Mouse (Mus musculus): ENCODE measurements at regions not wholly inside any gene's neighbourhood (a gene's known extent, or its start where the extent isn't known, plus 50 kb on each side); places are given as distances from the start of the nearest gene placed in this dataset.
A peak's percentile ranks its signal among the peaks of the same experiment; 100 is the strongest.

DNA sequence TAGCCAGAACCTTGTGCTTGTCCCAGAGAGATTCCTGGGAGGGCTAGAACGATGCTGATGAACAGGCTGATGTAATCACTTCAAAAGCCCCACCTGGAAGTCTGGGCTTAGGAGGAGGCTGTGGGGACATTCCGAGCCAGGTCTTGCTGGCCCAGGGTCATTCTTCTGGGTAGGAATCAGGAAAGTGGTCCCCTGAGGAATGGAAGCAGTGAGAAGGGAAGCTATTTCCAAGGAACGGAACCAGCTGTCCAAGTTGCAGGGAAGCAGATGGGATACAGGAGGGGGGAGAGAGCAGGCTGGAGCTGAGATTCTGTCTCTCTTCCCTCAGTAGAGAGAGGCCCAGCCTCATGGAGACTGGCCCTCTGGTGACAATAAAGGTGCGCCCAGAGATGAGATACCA, 243.9 kb downstream of the Tcf7l2 start:
- TF ChIP-seq CTCF (IDR thresholded peaks at IDR 0.05), result no peak
- H3K27ac ChIP-seq, result no peak overlapping the region
- peak; percentile 55 for DNase-seq
- H3K4me3 ChIP-seq, result no peak overlapping the region
- intact Hi-C loops (cut with DNase I), result no loop called here

DNA sequence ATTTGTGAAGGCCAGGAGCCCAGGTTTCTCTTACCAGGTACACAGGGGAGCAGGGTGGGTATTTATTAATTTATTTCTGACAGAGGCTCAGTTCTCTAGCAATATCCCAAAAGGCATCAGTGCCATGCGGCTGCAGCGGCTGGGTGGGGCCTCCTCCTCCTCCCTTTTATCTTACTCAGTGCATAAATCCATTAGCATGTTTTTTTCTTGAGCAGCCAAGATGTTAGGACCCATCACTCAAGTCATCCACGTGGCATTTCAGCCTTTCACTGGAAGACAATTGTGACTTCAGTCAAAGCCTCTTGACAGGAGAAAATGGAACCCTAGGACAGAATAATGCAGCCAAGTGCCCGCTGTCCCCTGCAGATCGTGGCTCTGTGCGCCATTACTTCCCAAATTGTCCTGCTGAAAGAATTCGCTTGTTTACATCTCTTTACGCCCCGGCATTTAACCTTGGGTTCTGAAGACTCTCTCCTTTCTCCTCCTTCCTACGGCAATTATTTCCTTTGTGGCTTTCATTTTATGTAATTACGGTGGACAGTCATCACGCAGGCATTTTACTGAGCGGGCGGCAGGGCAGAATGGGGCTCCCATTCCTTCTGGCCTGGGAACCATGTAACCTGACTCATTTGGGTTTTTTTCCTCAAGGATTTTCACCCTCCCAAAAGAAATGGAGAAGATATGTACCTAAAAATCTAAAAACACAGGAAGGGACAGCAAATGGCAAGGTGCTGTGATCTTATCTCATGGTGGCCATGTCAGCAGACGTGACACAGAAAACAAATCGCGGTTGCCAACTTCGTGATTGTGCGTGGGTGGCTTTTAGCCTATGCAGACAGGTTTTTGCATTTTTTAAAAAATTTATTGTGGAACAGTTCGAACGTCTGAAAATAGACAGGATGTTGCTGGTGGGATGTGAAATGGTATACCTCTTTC, 250.4 kb downstream of the Tcf7l2 start:
- intact Hi-C loops (cut with DNase I), result no loop called here
- no peak overlapping the region for H3K27ac ChIP-seq
- no peak for TF ChIP-seq CTCF (IDR thresholded peaks at IDR 0.05)
- no peak overlapping the region for H3K4me3 ChIP-seq
- no peak for DNase-seq

DNA sequence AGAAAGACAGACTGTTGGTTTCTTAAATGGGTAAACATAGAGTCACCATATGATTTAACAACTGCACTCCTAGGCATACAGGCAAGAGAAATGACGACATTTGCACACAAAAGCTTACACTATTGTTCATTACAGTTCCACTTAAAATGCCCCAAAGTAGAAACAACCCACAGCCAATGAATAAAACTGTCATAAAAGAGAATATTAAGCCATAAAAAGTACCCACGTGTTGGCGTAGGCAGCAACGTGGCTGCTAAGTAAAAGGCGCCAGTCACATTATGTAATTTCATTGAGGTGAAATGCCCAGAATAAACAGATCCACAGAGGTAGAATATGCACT, 251.1 kb downstream of the Tcf7l2 start:
- H3K4me3 ChIP-seq, result no peak overlapping the region
- no peak overlapping the region for H3K27ac ChIP-seq
- no peak for DNase-seq
- intact Hi-C loops (cut with DNase I), result no loop called here
- no peak for TF ChIP-seq CTCF (IDR thresholded peaks at IDR 0.05)

DNA sequence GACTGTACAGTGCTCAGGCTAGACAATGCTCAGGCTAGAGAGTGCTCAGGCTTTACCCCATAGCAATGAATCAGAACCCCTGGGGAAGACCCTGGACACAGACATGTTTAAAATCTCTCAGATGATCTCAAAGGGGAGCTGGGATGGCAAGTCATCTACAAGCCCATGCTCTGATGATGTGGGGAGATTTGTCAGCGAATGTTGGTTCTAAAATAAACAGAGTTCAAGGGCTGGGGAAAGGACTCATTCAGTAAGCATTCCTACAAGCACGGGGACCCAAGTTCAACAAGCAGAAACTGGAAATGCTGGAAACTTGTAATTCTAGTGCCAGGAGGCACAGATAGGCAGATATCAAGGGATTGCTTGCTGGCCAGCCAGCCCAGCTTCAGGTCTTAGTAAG, 254.1 kb downstream of the Tcf7l2 start:
- H3K27ac ChIP-seq, result no peak overlapping the region
- intact Hi-C loops (cut with DNase I), result no loop called here

DNA sequence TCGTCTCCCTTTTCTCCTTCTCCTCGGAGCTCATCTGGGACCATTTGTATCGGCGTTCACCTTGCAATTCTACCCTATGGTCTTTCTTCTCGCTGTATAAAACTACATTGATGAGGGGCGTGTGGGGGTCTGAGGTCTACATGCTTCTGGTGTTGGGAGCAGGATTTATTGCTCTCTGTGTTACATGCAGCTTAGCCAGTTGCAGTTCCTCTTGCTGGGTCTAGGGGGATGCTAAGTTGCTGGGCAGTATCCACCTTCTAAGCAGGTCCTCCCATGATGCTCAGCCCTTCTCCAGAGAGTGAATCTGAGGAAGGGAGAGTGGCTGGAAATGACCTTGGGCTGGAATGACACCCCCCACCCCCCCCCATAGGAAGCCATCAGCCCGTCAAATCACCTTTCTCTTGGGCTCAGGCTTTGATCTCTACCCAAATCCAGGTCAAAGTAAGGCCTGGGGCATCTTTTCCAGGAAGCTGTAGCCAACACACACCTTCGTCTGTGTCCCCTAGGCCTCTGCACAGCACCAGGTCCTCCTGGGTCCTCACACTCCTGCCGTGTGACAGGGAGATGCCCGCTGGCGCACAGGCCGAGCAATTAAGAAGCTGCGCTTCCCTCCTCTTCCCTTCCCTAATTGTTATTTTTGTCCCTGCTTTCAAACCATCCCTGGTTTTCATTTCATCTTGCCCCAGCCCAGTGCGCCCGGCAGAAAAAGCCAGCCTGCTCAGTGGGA, 257.0 kb downstream of the Tcf7l2 start:
- no peak for DNase-seq
- intact Hi-C loops (cut with DNase I), result no loop called here
- H3K27ac ChIP-seq, result no peak overlapping the region
- no peak for TF ChIP-seq CTCF (IDR thresholded peaks at IDR 0.05)
- H3K4me3 ChIP-seq, result no peak overlapping the region

More for the DNA sequence above, 254.1 kb downstream of the Tcf7l2 start:
- H3K4me3 ChIP-seq, result no peak overlapping the region
- no peak for TF ChIP-seq CTCF (IDR thresholded peaks at IDR 0.05)
- no peak for DNase-seq

DNA sequence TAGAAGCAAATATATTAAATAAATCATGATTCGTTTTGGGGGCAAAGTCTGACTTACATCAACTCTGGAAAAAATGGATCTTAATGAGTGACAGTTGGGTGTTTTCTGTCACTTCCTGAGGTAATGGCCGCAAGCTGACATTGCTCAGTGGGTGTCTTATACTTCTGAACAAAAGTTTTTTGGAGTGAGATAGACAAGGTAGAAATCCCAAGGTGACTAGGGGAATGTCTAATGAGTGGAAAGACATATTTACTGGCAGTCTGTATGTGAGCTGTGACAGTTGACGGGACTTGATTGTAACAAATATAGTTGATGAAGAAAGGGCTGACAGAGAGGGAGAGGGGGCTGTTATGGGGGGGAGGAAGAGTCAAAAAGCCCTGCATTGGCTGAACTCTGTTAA, 257.8 kb downstream of the Tcf7l2 start:
- Histone ChIP-seq H3K4me3 (no peak overlapping the region), H3K27ac (no peak overlapping the region)
- intact Hi-C loops (cut with DNase I), result no loop called here
- no peak for DNase-seq
- TF ChIP-seq CTCF (IDR thresholded peaks at IDR 0.05), result no peak

DNA sequence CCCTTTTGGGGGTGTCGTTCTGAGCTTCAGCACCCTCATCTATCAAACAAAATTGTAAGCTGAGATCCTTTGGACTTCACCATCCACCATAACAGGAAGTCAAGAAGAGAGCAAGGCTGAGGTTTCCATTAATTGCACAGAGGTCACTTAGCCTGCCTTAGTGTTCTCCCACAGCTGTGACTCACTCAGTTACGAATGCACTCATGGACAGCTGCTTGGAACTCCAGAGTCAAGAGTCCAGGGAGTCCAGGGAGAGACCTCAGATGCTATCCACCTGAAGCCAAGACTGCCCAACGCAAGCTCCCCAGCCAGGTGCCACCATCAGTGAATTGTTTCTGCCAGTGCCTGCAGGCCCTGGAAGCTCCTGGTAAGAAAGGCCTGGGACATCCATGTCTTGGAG, 259.8 kb downstream of the Tcf7l2 start:
- H3K4me3 ChIP-seq, result no peak overlapping the region
- no peak for DNase-seq
- TF ChIP-seq CTCF (IDR thresholded peaks at IDR 0.05), result no peak
- H3K27ac ChIP-seq, result no peak overlapping the region
- intact Hi-C loops (cut with DNase I), result no loop called here

DNA sequence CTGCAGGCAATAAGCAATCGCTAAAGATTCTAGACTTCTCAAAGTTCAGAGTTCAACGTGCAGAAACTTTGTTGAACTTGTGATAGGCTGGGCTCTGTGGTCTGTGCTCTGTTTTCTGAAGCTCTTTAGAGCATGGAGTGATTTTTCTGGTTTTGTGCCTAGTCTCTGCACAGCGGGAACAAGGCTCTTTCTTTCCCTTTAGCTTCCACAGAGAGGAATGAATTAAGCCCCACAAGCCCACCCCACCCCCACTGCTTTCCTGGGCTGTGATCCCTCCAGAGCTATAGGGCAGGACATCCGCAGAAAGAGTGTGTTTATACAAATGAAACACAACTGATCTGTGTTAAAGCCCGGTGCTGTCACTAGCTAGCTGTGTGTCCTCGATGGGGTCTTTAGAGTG, 264.3 kb downstream of the Tcf7l2 start:
- intact Hi-C loops (cut with DNase I), result no loop called here
- H3K4me3 ChIP-seq, result no peak overlapping the region
- TF ChIP-seq CTCF (IDR thresholded peaks at IDR 0.05), result no peak

DNA sequence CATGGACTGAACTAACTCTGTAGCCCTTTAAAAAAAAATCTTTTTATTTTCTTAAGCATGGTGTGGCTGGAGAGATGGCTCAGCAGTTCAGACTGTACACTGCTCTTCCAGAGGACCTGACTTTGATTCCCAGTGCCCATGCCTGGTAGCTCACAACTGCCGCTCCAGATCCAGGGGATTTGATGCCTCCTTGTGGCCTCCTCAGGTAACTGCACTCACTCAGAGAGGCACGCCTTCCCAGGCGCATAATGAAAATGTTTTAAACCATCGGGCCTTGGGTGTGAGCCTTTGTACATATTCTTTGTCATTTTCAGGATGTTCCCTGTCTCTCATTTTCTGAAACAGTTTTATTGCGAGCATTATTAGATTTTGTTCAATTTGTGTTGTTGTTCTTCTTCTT, 265.8 kb downstream of the Tcf7l2 start:
- H3K27ac ChIP-seq, result no peak overlapping the region
- peak; percentile 21; the same call in 1 of the 2 replicates for TF ChIP-seq CTCF (IDR thresholded peaks at IDR 0.05)
- intact Hi-C loops (cut with DNase I), result no loop called here
- DNase-seq, result no peak
- no peak overlapping the region for H3K4me3 ChIP-seq

More for the DNA sequence above, 264.3 kb downstream of the Tcf7l2 start:
- no peak for DNase-seq
- H3K27ac ChIP-seq, result no peak overlapping the region

DNA sequence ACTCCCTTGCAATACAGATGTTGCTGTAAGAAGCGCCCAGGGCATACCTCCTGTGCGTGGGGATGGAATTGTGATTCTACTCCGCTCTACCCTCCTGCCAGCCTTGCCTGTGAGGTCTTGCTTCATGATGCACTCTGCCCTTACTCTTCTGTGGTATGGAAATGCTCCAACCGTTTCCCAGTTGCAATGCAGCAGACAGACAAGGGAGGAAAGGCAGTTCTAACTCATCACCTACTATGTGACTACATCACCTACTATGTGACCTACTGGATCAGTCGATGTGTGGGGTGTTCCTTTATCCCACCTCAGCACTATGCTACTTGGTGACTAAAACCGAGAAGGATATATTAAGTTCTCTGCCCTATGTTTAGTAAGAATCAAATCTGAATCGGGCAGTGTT, 269.1 kb downstream of the Tcf7l2 start:
- intact Hi-C loops (cut with DNase I), result no loop called here
- Histone ChIP-seq H3K27ac (no peak overlapping the region), H3K4me3 (no peak overlapping the region)
- no peak for TF ChIP-seq CTCF (IDR thresholded peaks at IDR 0.05)
- DNase-seq, result no peak

DNA sequence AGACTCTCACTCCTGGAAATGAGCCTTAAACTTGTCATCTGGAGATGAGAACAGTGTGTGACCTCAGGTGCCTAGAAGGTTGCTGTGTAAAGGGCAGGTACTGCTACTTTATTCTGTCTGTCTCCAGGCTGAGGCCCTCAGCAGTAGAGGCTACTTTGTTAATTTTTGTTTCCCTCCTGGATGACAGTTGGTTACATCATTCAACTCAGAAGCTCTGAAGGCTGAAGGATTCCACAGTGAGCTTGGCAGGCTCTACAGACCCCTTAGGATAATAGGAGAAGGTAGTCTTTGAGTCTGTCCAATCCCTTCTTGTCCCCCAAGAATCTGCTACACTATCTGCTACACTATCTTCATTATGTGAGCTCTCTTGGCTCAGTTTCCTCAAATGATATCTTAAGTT, 269.7 kb downstream of the Tcf7l2 start:
- no peak overlapping the region for H3K27ac ChIP-seq
- intact Hi-C loops (cut with DNase I), result no loop called here
- no peak for DNase-seq

DNA sequence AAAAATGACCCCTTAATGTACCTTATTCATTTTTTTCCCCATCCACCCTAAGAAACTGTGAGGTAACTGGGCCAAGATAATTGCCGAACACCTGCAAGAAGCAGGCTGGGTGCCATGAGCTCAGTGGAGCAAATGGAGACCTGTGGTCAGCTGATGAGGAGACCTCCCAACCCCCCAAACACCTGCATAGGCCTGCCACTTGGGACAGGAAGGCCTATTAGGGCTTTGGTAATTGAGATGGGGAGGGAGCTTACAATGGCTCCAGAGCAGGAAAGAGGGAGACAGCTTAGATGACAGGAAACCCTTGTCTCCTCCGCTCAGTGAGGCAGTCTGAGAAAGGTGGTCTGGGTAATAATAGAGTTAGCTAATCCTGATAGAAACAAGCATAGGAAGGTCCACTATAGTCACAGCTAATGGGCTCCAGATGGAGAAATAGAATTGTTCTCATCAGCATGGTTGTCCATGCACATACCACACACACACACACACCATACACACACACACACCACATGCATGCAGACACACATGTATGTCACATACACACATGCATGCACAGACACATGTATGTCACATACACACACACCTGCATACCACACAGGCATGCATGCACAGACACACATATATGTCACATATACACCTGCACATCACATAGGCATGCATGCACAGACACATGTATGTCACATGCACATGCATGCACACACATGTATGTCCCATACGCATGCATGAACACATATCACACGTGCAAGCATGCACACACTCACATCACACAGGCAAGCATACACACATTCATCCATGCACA, 270.2 kb upstream of the Habp2 start:
- Histone ChIP-seq H3K27ac (no peak overlapping the region), H3K4me3 (no peak overlapping the region)
- no peak for DNase-seq
- no peak for TF ChIP-seq CTCF (IDR thresholded peaks at IDR 0.05)
- intact Hi-C loops (cut with DNase I), result no loop called here

More for the DNA sequence above, 269.7 kb downstream of the Tcf7l2 start:
- no peak overlapping the region for H3K4me3 ChIP-seq
- TF ChIP-seq CTCF (IDR thresholded peaks at IDR 0.05), result no peak

DNA sequence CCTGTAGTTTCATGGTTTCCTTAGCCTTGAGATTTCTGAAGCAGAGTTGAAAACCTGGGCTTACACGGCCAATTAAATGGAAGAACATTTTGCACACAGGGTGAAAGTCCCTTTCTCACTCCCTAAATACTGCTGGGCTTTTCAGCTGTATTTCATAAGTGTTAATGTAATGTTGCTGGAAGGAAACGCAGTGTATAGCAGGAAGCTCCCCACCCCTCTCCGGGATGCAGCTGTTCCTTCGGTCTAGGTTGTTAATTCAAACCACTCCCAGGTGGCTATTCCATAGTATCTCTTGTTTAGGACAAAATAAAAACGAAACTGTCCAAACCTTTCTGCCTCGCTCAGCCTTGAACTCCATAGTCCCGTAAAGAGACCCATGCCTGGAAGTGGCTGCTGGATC, 269.4 kb upstream of the Habp2 start:
- intact Hi-C loops (cut with DNase I), result no loop called here
- DNase-seq, result no peak
- no peak for TF ChIP-seq CTCF (IDR thresholded peaks at IDR 0.05)
- Histone ChIP-seq H3K27ac (no peak overlapping the region), H3K4me3 (no peak overlapping the region)
